Mouse (Mus musculus) frontal cortex, postnatal 36 days (tissue): ENCODE measurements around the gene Slc38a8.

ENCODE experiments used
- DNase-seq, 2 experiments: peaks; one replicate each; pipeline ENCODE4 v3.0.0; 2022; ENCODE audit warnings: low spot score in 2 of 2

Slc38a8 gene

DNA sequence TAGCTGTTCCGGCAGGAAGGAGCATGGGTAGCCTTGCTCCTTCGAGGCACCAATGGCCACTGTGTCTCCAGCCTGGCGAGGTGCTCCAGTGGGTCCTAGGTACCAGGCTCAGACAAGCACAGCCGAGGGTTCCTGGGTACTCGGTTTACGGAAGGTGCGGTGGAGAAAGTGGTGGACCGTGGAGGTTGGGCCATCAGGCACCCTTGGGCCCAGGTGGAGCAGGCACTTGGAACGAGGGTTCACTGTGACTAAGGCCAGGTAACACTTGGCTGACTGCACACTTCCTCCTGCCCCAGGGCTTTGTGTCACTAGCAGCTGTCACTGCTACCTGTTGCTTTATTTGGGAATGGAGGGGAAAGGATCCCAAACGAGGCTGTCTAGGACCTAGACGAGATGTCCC is 64.0 kb downstream of the Slc38a8 start:
- no peak for DNase-seq

DNA sequence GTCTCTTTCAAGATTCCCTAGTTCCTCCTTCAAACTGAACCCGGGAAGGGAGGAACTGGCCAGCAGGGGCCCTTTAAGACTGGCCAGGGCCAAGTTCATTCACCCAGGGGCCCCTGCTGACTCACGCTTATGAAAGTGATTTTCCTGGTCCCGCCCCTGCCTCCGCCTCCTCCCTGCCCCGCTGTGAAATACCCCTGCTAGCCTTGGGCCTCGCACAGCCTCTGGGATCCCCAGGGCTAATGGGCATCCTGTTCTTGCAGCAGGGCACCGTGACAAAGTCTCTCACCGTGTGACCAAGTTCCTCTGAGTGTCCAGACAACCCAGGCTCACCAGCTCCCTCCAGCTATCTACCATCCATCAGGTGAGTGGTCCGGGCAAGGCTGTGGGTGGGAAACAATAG is 64.6 kb downstream of the Slc38a8 start:
- no peak for DNase-seq

DNA sequence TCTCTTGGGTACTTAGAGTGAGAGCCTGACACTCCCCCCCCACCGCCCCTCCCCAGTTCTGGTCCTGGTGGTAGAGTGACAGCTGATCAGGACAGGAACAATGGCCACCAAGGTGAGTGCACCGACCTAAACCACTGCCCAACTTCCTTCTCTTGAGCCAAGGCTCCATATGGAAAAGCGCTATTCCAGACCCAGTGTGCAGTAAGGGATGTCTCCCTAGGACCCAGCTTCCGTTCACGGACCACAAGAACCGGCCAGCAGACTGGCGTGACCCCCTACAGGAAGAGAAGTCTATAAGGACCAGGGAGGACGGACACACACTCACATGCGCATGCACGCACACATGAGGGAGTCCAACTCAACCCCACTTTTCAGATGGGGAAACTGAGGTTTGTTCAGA is 65.2 kb downstream of the Slc38a8 start:
- no peak for DNase-seq

DNA sequence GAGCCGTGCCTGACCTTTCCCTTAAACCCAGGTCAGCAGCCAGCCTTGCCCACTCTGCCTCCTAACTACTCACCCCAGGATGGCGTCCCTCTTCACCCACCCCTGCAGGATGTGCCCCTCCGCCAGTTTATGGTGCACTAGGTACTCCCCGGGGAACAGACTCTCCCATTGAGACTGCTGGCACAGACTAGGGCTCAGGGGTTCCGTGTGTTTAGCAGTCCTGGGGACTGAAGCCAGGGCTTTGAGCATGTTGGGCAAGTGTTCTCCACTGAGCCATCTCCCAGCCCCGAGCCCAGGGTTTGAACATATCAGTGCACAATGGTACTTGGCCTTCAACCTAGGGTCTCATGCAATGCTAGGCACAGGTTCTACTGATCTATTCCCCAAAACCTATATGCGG is 66.0 kb downstream of the Slc38a8 start:
- no peak for DNase-seq

DNA sequence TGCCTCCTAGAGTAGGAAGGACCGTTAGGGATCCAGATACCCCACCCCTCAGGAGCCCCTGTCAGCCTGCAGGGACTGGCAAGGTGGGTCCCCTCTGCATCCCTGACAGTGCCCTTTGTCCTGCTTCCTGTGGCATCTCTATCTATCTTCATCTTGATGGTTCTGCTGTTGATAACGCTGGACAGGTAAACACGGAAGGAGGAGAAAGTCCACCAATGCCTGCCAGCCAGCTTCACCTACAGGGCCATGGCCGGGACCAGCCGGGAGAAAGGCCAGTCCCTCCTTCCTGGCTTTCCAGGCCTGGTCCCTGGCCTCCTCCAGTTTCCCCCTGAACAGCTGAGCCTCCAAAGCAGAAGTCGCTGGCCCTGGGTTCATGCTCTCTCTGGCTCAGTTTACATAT is 66.9 kb downstream of the Slc38a8 start:
- DNase-seq, result no peak

DNA sequence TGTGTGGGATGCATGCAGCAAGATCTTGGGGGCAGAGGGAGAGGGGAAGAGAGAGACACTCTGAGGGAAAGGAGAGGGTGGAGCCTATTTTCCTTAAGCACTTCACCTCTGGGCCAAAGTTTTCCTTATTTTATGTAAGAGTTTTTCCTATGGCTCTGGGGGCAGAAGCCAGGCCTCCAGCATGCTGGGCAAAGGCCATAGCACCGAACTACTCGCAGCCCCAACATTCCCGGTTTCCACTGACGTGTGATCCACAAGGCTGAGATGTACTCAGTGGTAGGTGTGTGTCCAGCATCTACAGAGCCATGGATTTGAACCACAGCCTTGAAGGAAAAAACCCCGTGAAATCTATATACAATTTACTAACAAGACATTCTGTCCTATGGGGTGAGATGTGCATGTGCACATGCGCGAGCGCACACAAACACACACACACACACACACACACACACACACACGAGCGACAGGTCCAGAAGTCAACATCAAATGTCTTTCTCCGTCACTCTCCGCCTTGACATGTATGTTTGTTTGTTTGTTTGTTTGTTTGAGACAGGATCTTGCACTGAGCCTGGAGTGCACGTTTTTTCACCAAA is 67.8 kb downstream of the Slc38a8 start, which contains the start of gene Osgin1:
Gene Osgin1, plus strand, starts transcription at position 543 of the 593 bp plus-strand sequence.
- no peak for DNase-seq

DNA sequence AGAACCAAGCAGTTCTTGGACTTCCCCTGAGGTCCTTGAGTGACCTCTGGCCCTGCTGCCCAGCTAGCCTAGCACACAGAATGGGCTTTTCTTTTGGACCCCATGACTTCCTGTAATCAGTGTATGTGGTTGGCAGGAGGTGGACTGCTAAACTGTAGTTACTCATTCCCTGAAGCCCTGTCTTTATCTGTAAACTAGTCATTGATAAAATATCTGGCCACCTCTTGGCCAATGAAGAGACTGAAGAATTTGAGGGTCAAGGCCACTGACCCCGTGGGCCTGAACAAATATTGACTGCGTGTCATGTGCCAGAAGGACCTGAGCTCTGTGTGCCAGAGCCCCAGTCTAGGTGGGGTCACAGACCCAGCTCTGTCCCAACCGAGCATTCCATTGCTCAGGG is 69.1 kb downstream of the Slc38a8 start:
- no peak for DNase-seq

DNA sequence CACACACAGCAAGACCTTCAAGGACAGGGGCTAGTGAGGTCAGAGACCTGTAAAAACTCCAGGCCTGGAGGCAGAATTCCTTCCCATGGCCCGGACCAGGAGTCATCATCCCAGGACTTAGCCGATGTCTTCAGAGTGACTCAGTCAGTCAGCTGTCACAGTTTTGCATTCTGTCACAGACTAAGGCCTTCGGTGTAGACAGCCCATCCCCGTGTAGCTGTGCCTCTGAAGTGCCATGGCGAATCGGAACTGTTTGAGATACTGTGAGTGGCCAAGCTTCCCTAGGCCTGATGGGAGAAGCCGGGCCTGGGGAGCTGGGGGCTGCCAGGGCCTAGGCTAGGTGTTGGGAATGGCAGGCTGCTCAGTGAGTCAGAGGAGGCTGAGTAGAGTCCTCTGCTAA is 70.8 kb downstream of the Slc38a8 start:
- no peak for DNase-seq

DNA sequence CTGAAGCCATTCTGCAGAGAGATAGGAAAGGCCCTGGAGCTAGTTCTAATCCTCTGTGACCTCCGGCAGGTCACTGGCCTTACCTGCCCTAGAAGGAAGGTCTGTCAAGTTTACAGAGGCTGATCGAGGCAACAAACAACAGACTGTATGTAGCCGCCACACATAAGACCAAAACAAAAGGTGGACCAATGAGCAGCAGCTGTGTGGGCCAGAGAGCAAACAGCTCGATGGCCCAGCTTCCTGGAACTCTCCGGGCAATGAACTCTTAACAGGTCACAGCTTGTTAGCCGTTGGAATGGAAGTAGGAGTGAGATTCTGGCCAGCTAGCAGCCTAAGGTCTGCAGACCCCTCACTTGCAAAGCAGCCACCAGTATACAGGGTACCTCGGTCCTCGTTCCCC is 71.2 kb downstream of the Slc38a8 start:
- no peak for DNase-seq
